In the genomic region with DNA sequence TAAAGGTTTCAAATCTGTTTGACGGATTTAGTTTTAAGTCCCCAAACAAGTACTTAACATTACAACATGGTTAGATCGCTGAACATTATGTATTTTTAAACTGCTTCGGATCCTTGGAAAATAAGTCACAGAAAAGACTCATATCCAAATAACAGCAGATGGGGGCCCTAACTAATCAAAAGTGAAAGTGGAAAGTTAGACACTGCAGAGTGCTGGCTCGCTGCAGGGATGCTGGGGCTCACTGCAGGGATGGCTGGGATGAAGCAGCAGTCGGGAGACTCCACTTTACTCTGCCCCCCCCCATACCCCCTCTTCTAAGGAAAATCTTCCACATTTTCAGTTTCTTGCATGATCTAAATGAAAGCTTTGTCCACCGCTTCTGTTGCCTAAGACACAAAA, we compare ENCODE assay signal across 8 mouse cellular contexts.
DNase-seq lines count a peak whose midpoint lies in the region; ATAC-seq lines count a peak whose summit lies in the region.

No protein-coding gene starts in this region.

- H3K4me3 ChIP-seq in kidney, embryonic 15.5 days (replicated peaks): peak overlapping the region; percentile 7; the same call in 1 of the 2 replicates
- H3K4me3 ChIP-seq in heart, embryonic 11.5 days (ENCODE audit: low read depth, low read length): no peak overlapping the region

- ATAC-seq in kidney, embryonic 15.5 days (replicated peaks; ENCODE audit: low FRiP score): no peak
- ATAC-seq in activated CD4-positive, CD25-positive, alpha-beta regulatory T cell, adult 4 months: peak; percentile 61
- no peak for ATAC-seq in heart, embryonic 11.5 days (replicated peaks; ENCODE audit: insufficient number of reproducible peaks, low FRiP score, low TSS enrichment)

- peak overlapping the region; percentile 43 for H3K4me2 ChIP-seq in kidney, embryonic 15.5 days
- peak overlapping the region; percentile 49 for H3K4me2 ChIP-seq in heart, embryonic 11.5 days

- no peak overlapping the region for H3K9ac ChIP-seq in kidney, embryonic 15.5 days
- H3K9ac ChIP-seq in heart, embryonic 11.5 days (ENCODE audit: low read depth, low read length): no peak overlapping the region

- peaks cover 3% of the 10 kb centered on the region; the same call in 1 of the 2 replicates for H3K27me3 ChIP-seq in kidney, embryonic 15.5 days
- H3K27me3 ChIP-seq in heart, embryonic 11.5 days (ENCODE audit: control insufficient read depth, insufficient read depth, low read length): no peaks in the 10 kb centered on the region

- H3K36me3 ChIP-seq in kidney, embryonic 15.5 days: no peaks in the 10 kb centered on the region
- no peaks in the 10 kb centered on the region for H3K36me3 ChIP-seq in heart, embryonic 11.5 days (ENCODE audit: control insufficient read depth, insufficient read depth, low read length)

- H3K4me1 ChIP-seq in kidney, embryonic 15.5 days: 0 out of 2 replicates have a peak, but pooled peaks cover 6% of the 10 kb centered on the region
- no peaks in the 10 kb centered on the region for H3K4me1 ChIP-seq in heart, embryonic 11.5 days (ENCODE audit: control insufficient read depth, insufficient read depth, low read length)

- DNase-seq in kidney, adult 8-10 months: no peak
- DNase-seq in lung, postnatal 10 days: peak; percentile 39
- DNase-seq in layer of hippocampus, adult 9-11 months: no peak
- DNase-seq in spleen, postnatal 4 days (ENCODE audit: low spot score in 2 of 2): no peak
- no peak for DNase-seq in gastrocnemius, postnatal 10 days

- 69% methylated on average over 6 of the region's 6 CpGs for WGBS in kidney, embryonic 15.5 days
- 59% methylated on average over 6 of the region's 6 CpGs for WGBS in heart, embryonic 11.5 days (ENCODE audit: insufficient replicate concordance)

- no peak overlapping the region; the same call in 1 of the 2 replicates for H3K27ac ChIP-seq in kidney, embryonic 15.5 days
- peak overlapping the region; percentile 36 for H3K27ac ChIP-seq in heart, embryonic 11.5 days (ENCODE audit: low read depth, low read length)

- H3K9me3 ChIP-seq in kidney, embryonic 15.5 days (replicated peaks): 0 out of 2 replicates have a peak, but pooled peaks cover 9% of the 10 kb centered on the region
- no peaks in the 10 kb centered on the region; the same call in 1 of the 2 replicates for H3K9me3 ChIP-seq in heart, embryonic 11.5 days (replicated peaks; ENCODE audit: control insufficient read depth, low read length)
